Mouse (Mus musculus): Measurements from ENCODE around the gene Pdpk1. TPM values are rescaled to one million over a fixed set of nuclear protein-coding genes. Genes with fewer than 3 reads are reported as not detected.

Pdpk1 gene
- polyA plus RNA-seq, 1 experiment from 2014 or later = 24.3 TPM

DNA sequence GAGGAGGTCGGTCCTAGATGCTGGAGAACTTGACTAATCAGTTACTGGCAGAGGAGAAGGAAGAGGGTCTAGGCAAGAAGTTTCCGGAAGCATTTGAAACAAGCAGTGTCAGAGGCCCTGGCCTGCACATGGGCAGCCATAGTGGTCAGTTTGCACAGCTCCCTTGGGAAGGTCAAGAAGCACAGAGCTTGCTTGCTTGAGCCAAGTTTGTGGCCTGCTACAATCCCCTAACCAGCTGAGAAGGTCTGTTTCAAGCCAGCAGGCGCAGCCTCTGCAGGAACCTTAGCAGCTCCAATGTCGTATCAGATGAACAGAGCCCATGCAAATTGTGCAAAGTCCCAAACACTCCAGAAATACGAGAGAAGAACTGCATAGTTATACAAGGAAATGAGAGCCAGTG lies 102.7 kb downstream of the Pdpk1 start:
- Histone ChIP-seq H3K9me3 (replicated peaks; ENCODE audit: control insufficient read depth, low read length) (no peaks in the 10 kb centered on the region), H3K4me1 (ENCODE audit: control insufficient read depth, low read depth, low read length) (no peaks in the 10 kb centered on the region), H3K4me3 (ENCODE audit: low read depth, low read length) (no peak overlapping the region), H3K36me3 (ENCODE audit: control insufficient read depth, insufficient read depth) (peaks cover 8% of the 10 kb centered on the region), H3K27me3 (ENCODE audit: control insufficient read depth, insufficient read depth, low read depth, low read length) (no peaks in the 10 kb centered on the region), H3K9ac (ENCODE audit: low read depth, low read length) (no peak overlapping the region), H3K27ac (ENCODE audit: low read length) (no peak overlapping the region), H3K4me2 (ENCODE audit: low read depth, low read length) (no peak overlapping the region)
- ATAC-seq (ENCODE audit: low read depth) = no peak
- WGBS (ENCODE audit: insufficient replicate concordance) = 70% methylated on average over 5 of the region's 5 CpGs

DNA sequence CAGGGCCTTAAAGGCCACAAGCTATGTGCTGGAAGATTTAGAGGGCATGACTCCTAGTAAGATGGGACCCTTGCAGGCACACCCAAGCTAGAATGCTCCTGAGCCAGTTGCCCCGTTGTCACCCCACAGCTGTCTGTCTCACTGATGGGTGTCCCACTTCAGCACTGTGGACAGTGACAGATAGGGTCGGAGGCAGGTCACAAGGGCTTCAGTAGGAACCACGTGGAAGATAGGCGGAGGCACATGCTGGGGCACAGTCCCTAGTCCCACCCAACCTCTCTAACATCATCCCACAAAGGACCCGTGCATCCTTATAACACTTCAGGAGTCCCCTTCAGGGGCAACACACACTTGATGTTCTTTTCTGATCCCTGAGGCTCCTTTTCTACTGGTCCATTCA lies 104.7 kb downstream of the Pdpk1 start:
- no peak for ATAC-seq (ENCODE audit: low read depth)
- no peak overlapping the region for H3K27ac ChIP-seq (ENCODE audit: low read length)
- no peaks in the 10 kb centered on the region for H3K9me3 ChIP-seq (replicated peaks; ENCODE audit: control insufficient read depth, low read length)
- no peak overlapping the region for H3K4me2 ChIP-seq (ENCODE audit: low read depth, low read length)
- 27% methylated on average over 5 of the region's 5 CpGs for WGBS (ENCODE audit: insufficient replicate concordance)
- peaks cover 8% of the 10 kb centered on the region; the same call in 1 of the 2 replicates for H3K36me3 ChIP-seq (ENCODE audit: control insufficient read depth, insufficient read depth)
- H3K4me1 ChIP-seq (ENCODE audit: control insufficient read depth, low read depth, low read length) = no peaks in the 10 kb centered on the region
- no peaks in the 10 kb centered on the region for H3K27me3 ChIP-seq (ENCODE audit: control insufficient read depth, insufficient read depth, low read depth, low read length)
- no peak overlapping the region for H3K4me3 ChIP-seq (ENCODE audit: low read depth, low read length)
- H3K9ac ChIP-seq (ENCODE audit: low read depth, low read length) = no peak overlapping the region

- Histone ChIP-seq H3K4me2 (ENCODE audit: low read depth, low read length) (no peak overlapping the region), H3K27me3 (ENCODE audit: control insufficient read depth, insufficient read depth, low read depth, low read length) (no peaks in the 10 kb centered on the region), H3K27ac (ENCODE audit: low read length) (no peak overlapping the region), H3K9ac (ENCODE audit: low read depth, low read length) (no peak overlapping the region), H3K36me3 (ENCODE audit: control insufficient read depth, insufficient read depth) (peaks cover 8% of the 10 kb centered on the region; the same call in 1 of the 2 replicates), H3K9me3 (replicated peaks; ENCODE audit: control insufficient read depth, low read length) (no peaks in the 10 kb centered on the region), H3K4me1 (ENCODE audit: control insufficient read depth, low read depth, low read length) (no peaks in the 10 kb centered on the region), H3K4me3 (ENCODE audit: low read depth, low read length) (no peak overlapping the region)
- WGBS (ENCODE audit: insufficient replicate concordance) = 75% methylated on average over 10 of the region's 10 CpGs
- no peak for ATAC-seq (ENCODE audit: low read depth)
These were observed 105.1 kb downstream of the Pdpk1 start for GRCm38 (mm10) chr17:24045608-24046007.

- Histone ChIP-seq H3K27ac (ENCODE audit: low read length) (no peak overlapping the region), H3K36me3 (ENCODE audit: control insufficient read depth, insufficient read depth) (peaks cover 8% of the 10 kb centered on the region; the same call in 1 of the 2 replicates), H3K27me3 (ENCODE audit: control insufficient read depth, insufficient read depth, low read depth, low read length) (no peaks in the 10 kb centered on the region), H3K4me1 (ENCODE audit: control insufficient read depth, low read depth, low read length) (no peaks in the 10 kb centered on the region), H3K9ac (ENCODE audit: low read depth, low read length) (no peak overlapping the region), H3K9me3 (replicated peaks; ENCODE audit: control insufficient read depth, low read length) (no peaks in the 10 kb centered on the region), H3K4me2 (ENCODE audit: low read depth, low read length) (no peak overlapping the region), H3K4me3 (ENCODE audit: low read depth, low read length) (no peak overlapping the region)
- ATAC-seq (ENCODE audit: low read depth) = no peak
- 51% methylated on average over 5 of the region's 5 CpGs for WGBS (ENCODE audit: insufficient replicate concordance)
These were observed 106.2 kb downstream of the Pdpk1 start for GRCm38 (mm10) chr17:24044482-24044881.

GRCm38 (mm10) chr17:24037844-24038243 lies 112.9 kb downstream of the Pdpk1 start, which contains the start of gene Prss27:
Gene Prss27 (plus strand): TSS chr17:24038144.
- Histone ChIP-seq H3K36me3 (ENCODE audit: control insufficient read depth, insufficient read depth) (no peaks in the 10 kb centered on the region), H3K27me3 (ENCODE audit: control insufficient read depth, insufficient read depth, low read depth, low read length) (no peaks in the 10 kb centered on the region), H3K4me1 (ENCODE audit: control insufficient read depth, low read depth, low read length) (no peaks in the 10 kb centered on the region), H3K4me2 (ENCODE audit: low read depth, low read length) (no peak within 1 kb of the TSS), H3K9ac (ENCODE audit: low read depth, low read length) (no peak within 1 kb of the TSS), H3K4me3 (ENCODE audit: low read depth, low read length) (no peak within 1 kb of the TSS), H3K27ac (ENCODE audit: low read length) (no peak within 1 kb of the TSS), H3K9me3 (replicated peaks; ENCODE audit: control insufficient read depth, low read length) (no peaks in the 10 kb centered on the region)
- WGBS (ENCODE audit: insufficient replicate concordance) = 35% methylated on average over 4 of the region's 4 CpGs
- ATAC-seq (ENCODE audit: low read depth) = no peak

DNA sequence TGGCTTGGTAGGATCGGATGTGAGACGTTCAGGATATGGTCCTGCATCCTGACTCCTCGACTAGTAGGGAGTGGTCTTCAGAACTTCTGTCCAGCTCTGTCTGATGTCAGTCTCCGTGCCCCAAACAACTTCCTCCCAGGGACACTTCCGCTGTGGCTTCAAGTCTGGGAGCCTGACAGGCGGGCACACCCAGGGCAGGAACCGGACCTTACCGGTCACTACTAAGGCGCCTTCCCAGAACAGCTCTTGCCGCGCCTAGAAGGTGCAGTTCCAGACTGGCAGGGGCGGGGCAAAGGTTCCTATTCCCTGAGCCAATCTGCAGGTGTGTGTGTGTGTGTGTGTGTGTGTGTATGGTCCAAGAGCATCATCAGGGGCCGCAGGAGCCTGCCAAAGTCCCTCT lies 113.4 kb downstream of the Pdpk1 start:
- 35% methylated on average over 13 of the region's 13 CpGs for WGBS (ENCODE audit: insufficient replicate concordance)
- no peaks in the 10 kb centered on the region for H3K9me3 ChIP-seq (replicated peaks; ENCODE audit: control insufficient read depth, low read length)
- no peak for ATAC-seq (ENCODE audit: low read depth)
- H3K9ac ChIP-seq (ENCODE audit: low read depth, low read length) = no peak overlapping the region
- H3K4me2 ChIP-seq (ENCODE audit: low read depth, low read length) = no peak overlapping the region
- H3K4me1 ChIP-seq (ENCODE audit: control insufficient read depth, low read depth, low read length) = no peaks in the 10 kb centered on the region
- H3K36me3 ChIP-seq (ENCODE audit: control insufficient read depth, insufficient read depth) = no peaks in the 10 kb centered on the region
- no peak overlapping the region for H3K4me3 ChIP-seq (ENCODE audit: low read depth, low read length)
- H3K27me3 ChIP-seq (ENCODE audit: control insufficient read depth, insufficient read depth, low read depth, low read length) = no peaks in the 10 kb centered on the region
- no peak overlapping the region for H3K27ac ChIP-seq (ENCODE audit: low read length)

DNA sequence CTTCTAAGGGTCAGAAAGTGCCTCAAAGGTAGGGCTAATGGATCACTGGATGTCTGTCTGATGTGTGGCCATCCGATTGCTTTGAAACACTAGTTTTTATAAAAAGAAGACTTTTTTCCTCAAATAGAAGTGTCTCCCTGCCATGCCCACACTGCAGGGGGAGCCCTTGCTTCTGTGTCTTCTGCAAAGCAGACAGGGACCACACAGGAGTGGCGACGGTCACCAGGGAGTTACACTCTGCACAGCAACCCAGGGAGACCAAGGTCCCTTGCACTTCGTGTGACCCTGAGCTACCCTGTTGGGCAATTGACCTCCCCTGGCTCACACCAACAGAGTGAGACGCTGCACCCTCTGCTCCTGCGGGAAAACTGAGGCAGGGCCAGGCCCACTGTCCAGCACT lies 113.8 kb downstream of the Pdpk1 start:
- H3K27ac ChIP-seq (ENCODE audit: low read length) = no peak overlapping the region
- H3K4me1 ChIP-seq (ENCODE audit: control insufficient read depth, low read depth, low read length) = no peaks in the 10 kb centered on the region
- no peak overlapping the region for H3K4me3 ChIP-seq (ENCODE audit: low read depth, low read length)
- H3K9me3 ChIP-seq (replicated peaks; ENCODE audit: control insufficient read depth, low read length) = no peaks in the 10 kb centered on the region
- 34% methylated on average over 6 of the region's 6 CpGs for WGBS (ENCODE audit: insufficient replicate concordance)
- no peaks in the 10 kb centered on the region for H3K36me3 ChIP-seq (ENCODE audit: control insufficient read depth, insufficient read depth)
- H3K27me3 ChIP-seq (ENCODE audit: control insufficient read depth, insufficient read depth, low read depth, low read length) = no peaks in the 10 kb centered on the region
- ATAC-seq (ENCODE audit: low read depth) = no peak
- H3K4me2 ChIP-seq (ENCODE audit: low read depth, low read length) = no peak overlapping the region
- no peak overlapping the region for H3K9ac ChIP-seq (ENCODE audit: low read depth, low read length)

DNA sequence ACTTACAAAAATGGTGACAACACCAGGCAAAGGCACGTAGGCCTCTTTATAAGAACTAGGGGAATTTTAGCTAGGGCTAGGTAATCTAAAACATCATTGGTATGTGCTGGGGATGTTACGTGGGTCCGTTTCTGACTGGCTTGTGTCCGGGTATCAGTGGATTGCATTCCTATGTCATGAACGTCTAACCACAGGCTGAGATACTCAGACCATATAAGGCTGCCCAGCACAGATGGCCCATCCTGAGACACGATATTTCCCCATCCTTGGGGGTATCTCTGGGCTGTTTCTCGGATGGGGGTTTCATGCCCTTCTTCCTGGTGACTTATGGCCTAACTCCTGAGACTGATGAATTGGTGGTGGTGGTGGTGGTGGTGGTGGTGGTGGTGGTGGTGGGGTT lies 115.6 kb downstream of the Pdpk1 start:
- ATAC-seq (ENCODE audit: low read depth) = no peak
- H3K36me3 ChIP-seq (ENCODE audit: control insufficient read depth, insufficient read depth) = no peaks in the 10 kb centered on the region
- H3K4me3 ChIP-seq (ENCODE audit: low read depth, low read length) = no peak overlapping the region
- H3K9ac ChIP-seq (ENCODE audit: low read depth, low read length) = no peak overlapping the region
- H3K27me3 ChIP-seq (ENCODE audit: control insufficient read depth, insufficient read depth, low read depth, low read length) = no peaks in the 10 kb centered on the region
- H3K4me1 ChIP-seq (ENCODE audit: control insufficient read depth, low read depth, low read length) = no peaks in the 10 kb centered on the region
- no peak overlapping the region for H3K27ac ChIP-seq (ENCODE audit: low read length)
- no peak overlapping the region for H3K4me2 ChIP-seq (ENCODE audit: low read depth, low read length)
- 59% methylated on average over 7 of the region's 7 CpGs for WGBS (ENCODE audit: insufficient replicate concordance)
- no peaks in the 10 kb centered on the region for H3K9me3 ChIP-seq (replicated peaks; ENCODE audit: control insufficient read depth, low read length)

DNA sequence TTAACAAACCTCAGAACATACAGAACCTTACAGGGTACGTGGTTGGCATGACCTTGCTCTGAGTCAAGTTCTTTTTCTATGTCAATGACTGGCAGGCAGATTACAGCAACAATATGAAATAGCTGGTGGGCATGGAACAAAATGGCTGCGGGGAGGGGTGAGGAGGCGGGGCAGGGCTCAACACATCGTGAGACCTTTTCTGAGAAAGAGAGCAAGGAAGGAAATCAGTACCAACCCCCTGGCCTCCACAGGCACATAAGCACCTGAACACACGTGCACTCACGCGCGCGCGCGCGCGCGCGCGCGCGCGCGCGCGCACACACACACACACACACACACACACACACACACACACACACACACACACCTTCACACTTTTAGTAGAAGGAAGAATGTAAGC lies 120.2 kb downstream of the Pdpk1 start:
- no peak for ATAC-seq (ENCODE audit: low read depth)

More for the DNA sequence above, 120.2 kb downstream of the Pdpk1 start:
- no peak overlapping the region for H3K9ac ChIP-seq (ENCODE audit: low read depth, low read length)
- no peak overlapping the region for H3K4me2 ChIP-seq (ENCODE audit: low read depth, low read length)
- H3K27ac ChIP-seq (ENCODE audit: low read length) = no peak overlapping the region
- no peaks in the 10 kb centered on the region for H3K27me3 ChIP-seq (ENCODE audit: control insufficient read depth, insufficient read depth, low read depth, low read length)
- H3K4me3 ChIP-seq (ENCODE audit: low read depth, low read length) = no peak overlapping the region
- H3K9me3 ChIP-seq (replicated peaks; ENCODE audit: control insufficient read depth, low read length) = no peaks in the 10 kb centered on the region
- WGBS (ENCODE audit: insufficient replicate concordance) = 67% methylated on average over 18 of the region's 22 CpGs
- no peaks in the 10 kb centered on the region for H3K36me3 ChIP-seq (ENCODE audit: control insufficient read depth, insufficient read depth)
- H3K4me1 ChIP-seq (ENCODE audit: control insufficient read depth, low read depth, low read length) = no peaks in the 10 kb centered on the region
